Mouse (Mus musculus): ENCODE results near the gene Lrrc72. TPM values are rescaled to one million over a fixed set of nuclear protein-coding genes. Genes with fewer than 3 reads are reported as not detected.

Lrrc72 gene
- total RNA-seq (2023), result not detected

GRCm38 (mm10) chr12:36253298-36253697 lies at the start of gene Lrrc72:
Gene Lrrc72, minus strand, starts transcription at chr12:36253398.

Other genes with a start within 250 kb of the Lrrc72 start
- gene Tspan13, start 210.9 kb downstream of the Lrrc72 start, total RNA-seq (2023), result 10 to 100 TPM; 45.6 to 52.6 TPM
- gene Ankmy2, start 96.3 kb downstream of the Lrrc72 start, total RNA-seq (2023), result 1 to 10 TPM; 5.9 to 6.5 TPM
- gene Bzw2, start 95.3 kb downstream of the Lrrc72 start, total RNA-seq (2023), result 10 to 100 TPM; 14.4 to 15.4 TPM
- gene Sostdc1, start 60.7 kb upstream of the Lrrc72 start, total RNA-seq (2023), result not detected
- under 1 TPM; 0.33 TPM for gene Ispd, start 128.1 kb upstream of the Lrrc72 start, total RNA-seq (2023)
- under 1 TPM in 1 of 2 experiments, not detected in 1; 0.44 TPM for gene D630036H23Rik, start 128.8 kb upstream of the Lrrc72 start, total RNA-seq (2023)